ENCODE assay signal across 10 mouse cellular contexts in the genomic region with DNA sequence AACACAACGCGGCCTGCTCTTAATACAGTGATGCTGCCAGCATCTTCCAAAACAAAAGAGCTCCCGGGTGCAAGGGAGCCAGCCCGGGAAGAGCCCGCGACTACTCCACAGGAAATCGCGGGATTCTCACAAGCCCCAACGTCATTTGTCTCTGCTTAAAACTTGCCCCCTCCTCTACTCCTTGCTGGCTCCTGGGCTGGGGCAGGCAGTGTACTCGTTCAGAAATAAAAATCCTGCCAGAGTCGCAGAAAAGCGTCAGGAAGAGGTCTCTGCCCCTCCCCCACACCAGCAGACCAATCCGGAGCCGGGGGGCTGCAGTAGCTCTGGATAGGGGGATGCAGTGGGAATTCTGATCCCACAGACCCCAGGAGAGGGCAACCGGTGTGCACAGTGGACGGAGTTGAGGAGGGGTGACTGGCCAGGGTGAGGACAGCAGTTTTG. TPM values are rescaled to one million over a fixed set of nuclear protein-coding genes. Genes with fewer than 3 reads are reported as not detected.
A peak's percentile ranks its signal among the peaks of the same experiment; 100 is the strongest.
DNase-seq lines count a peak whose midpoint lies in the region; ATAC-seq and TF ChIP-seq lines count a peak whose summit lies in the region.
"Had no signal": no experiment of that assay in that cellular context is flagged by ENCODE, and none has a peak within 500 bp of the region (broad histone marks: within the 10 kb centered on the region; RNA-seq: fewer than 3 reads in every experiment).

No protein-coding gene starts in this region.

- peaks cover 14% of the 10 kb centered on the region for H3K4me1 ChIP-seq in kidney, embryonic 16.5 days (ENCODE audit: insufficient read depth, low read length)
- no peaks in the 10 kb centered on the region for H3K4me1 ChIP-seq in kidney, adult 2 months (ENCODE audit: control insufficient read depth, insufficient read depth, low read length)
- peaks cover 15% of the 10 kb centered on the region; the same call in 1 of the 2 replicates for H3K4me1 ChIP-seq in neural tube, embryonic 11.5 days (ENCODE audit: control insufficient read depth, insufficient read depth, low read length)

- H3K4me3 ChIP-seq in kidney, embryonic 16.5 days (ENCODE audit: low read length), result peak overlapping the region; percentile 21
- H3K4me3 ChIP-seq in kidney, adult 2 months (ENCODE audit: insufficient read depth, low read depth, low read length), result no peak overlapping the region
- peak overlapping the region; percentile 33 for H3K4me3 ChIP-seq in neural tube, embryonic 11.5 days (ENCODE audit: low read depth, low read length)
- H3K4me3 ChIP-seq: erythroblast, embryonic 14.5 days had no signal

- peak; percentile 9; the same call in 1 of the 2 replicates for ATAC-seq in kidney, embryonic 16.5 days (ENCODE audit: low FRiP score, low TSS enrichment)
- ATAC-seq in neural tube, embryonic 11.5 days (ENCODE audit: insufficient read depth, low FRiP score, low TSS enrichment), result peak; percentile 70
- ATAC-seq: Patski had no signal

- TF ChIP-seq CTCF in kidney, adult 2 months (conservative IDR thresholded peaks at IDR 0.05; ENCODE audit: insufficient read depth, insufficient read length, low read depth, low read length), result no peak

- no peaks in the 10 kb centered on the region for H3K36me3 ChIP-seq in kidney, embryonic 16.5 days (ENCODE audit: insufficient read depth, low read length)
- no peaks in the 10 kb centered on the region for H3K36me3 ChIP-seq in kidney, adult 2 months (ENCODE audit: control insufficient read depth, insufficient read depth, low read length)
- H3K36me3 ChIP-seq in neural tube, embryonic 11.5 days (ENCODE audit: control insufficient read depth, insufficient read depth, low read length), result no peaks in the 10 kb centered on the region

- no peak for DNase-seq in kidney, adult 2 months
- peak; percentile 36 for DNase-seq in embryo, embryonic 11.5 days (ENCODE audit: low read depth, low spot score)
- peak; percentile 18 for DNase-seq in hindlimb bud, embryonic 11.5 days (ENCODE audit: extremely low spot score, low read depth, low spot score)
- DNase-seq in neural tube, embryonic 11.5 days (ENCODE audit: low spot score), result peak; percentile 73
- DNase-seq in testis, postnatal 14 days (ENCODE audit: low spot score), result no peak
- no peak for DNase-seq in kidney, postnatal 36 days
- DNase-seq in layer of hippocampus, adult 9-11 months, result no peak

- H3K27me3 ChIP-seq in kidney, embryonic 16.5 days (ENCODE audit: insufficient read depth, low read length), result no peaks in the 10 kb centered on the region
- H3K27me3 ChIP-seq in kidney, adult 2 months (replicated peaks; ENCODE audit: control insufficient read depth, insufficient read depth, low read length), result no peaks in the 10 kb centered on the region
- no peaks in the 10 kb centered on the region for H3K27me3 ChIP-seq in neural tube, embryonic 11.5 days (ENCODE audit: control insufficient read depth, insufficient read depth, low read length)

- peak overlapping the region; percentile 54 for H3K9ac ChIP-seq in kidney, embryonic 16.5 days (replicated peaks; ENCODE audit: low read length)
- peak overlapping the region; percentile 73 for H3K9ac ChIP-seq in neural tube, embryonic 11.5 days (ENCODE audit: low read length)

- 2% methylated on average over 16 of the region's 16 CpGs for WGBS in kidney, embryonic 16.5 days
- WGBS in kidney, adult 2 months, result 7% methylated on average over 16 of the region's 16 CpGs
- under 1% methylated on average over 16 of the region's 16 CpGs for WGBS in neural tube, embryonic 11.5 days

- no peaks in the 10 kb centered on the region for H3K9me3 ChIP-seq in kidney, embryonic 16.5 days (ENCODE audit: low read length)
- no peaks in the 10 kb centered on the region for H3K9me3 ChIP-seq in neural tube, embryonic 11.5 days (ENCODE audit: control insufficient read depth, low read length)

- no peak overlapping the region for H3K27ac ChIP-seq in kidney, embryonic 16.5 days (ENCODE audit: low read length)
- no peak overlapping the region for H3K27ac ChIP-seq in kidney, adult 2 months (ENCODE audit: insufficient read depth, low read depth, low read length)
- H3K27ac ChIP-seq in neural tube, embryonic 11.5 days (ENCODE audit: low read depth, low read length), result peak overlapping the region; percentile 55

- H3K4me2 ChIP-seq in kidney, embryonic 16.5 days (replicated peaks; ENCODE audit: low read depth, low read length), result peak overlapping the region; percentile 52
- H3K4me2 ChIP-seq in neural tube, embryonic 11.5 days (ENCODE audit: low read depth), result peak overlapping the region; percentile 61

- TF ChIP-seq POLR2A in kidney, adult 2 months (IDR thresholded peaks at IDR 0.05; ENCODE audit: low read depth, low read length), result no peak

RNA-seq across cellular contexts. Expression of a gene that starts 50.2 kb away (rescaled TPM):
- 1.3 and 2.2 TPM in 2 replicates for polyA plus RNA-seq in kidney, embryonic 16.5 days (2015; fragmentation: Nextera tagmentation; extraction: Ambion mirVana)
- 0.69 and 1.1 TPM in 2 replicates for polyA plus RNA-seq in kidney, adult 2 months (2012; rRNA removed)
- polyA plus RNA-seq in neural tube, embryonic 11.5 days (2014; fragmentation: Nextera tagmentation; extraction: Ambion mirVana), result 1.1 and 2.5 TPM in 2 replicates
- polyA plus RNA-seq: erythroblast, embryonic 14.5 days; Patski had no signal

Comparison
In these comparisons a context has a peak if more than half of its experiments do, and no peak if none do; other contexts are left out.
1. DNase-seq: peak in embryo, embryonic 11.5 days (single experiment), hindlimb bud, embryonic 11.5 days (single experiment) and neural tube, embryonic 11.5 days (single experiment); none in kidney, adult 2 months (single experiment), testis, postnatal 14 days (single experiment), kidney, postnatal 36 days (0 of 2) and layer of hippocampus, adult 9-11 months (single experiment).